Mouse (Mus musculus) embryonic facial prominence, embryonic 10.5 days (tissue): ENCODE measurements at regions not wholly inside any gene's neighbourhood (a gene's known extent, or its start where the extent isn't known, plus 50 kb on each side); places are given as distances from the start of the nearest gene placed in this dataset.
A peak's percentile ranks its signal among the peaks of the same experiment; 100 is the strongest.
"Not testable (repeated sequence)": the region's sequence is repeated elsewhere in the genome, so short reads cannot be mapped to it uniquely, and the experiment has no call there.

Source experiments
- DNase-seq: peaks from one replicate; pipeline ENCODE4 v3.0.0-alpha.2; 2017; ENCODE audit warnings: low spot score
- H3K27ac ChIP-seq: fragments of 300-500 bp; sonication (generic); replicated peaks from 2 replicates; pipeline ENCODE4 v1.5.1; 2016; ENCODE audit warnings: mild to moderate bottlenecking
- H3K27me3 ChIP-seq: fragments of 300-500 bp; sonication (generic); replicated peaks from 2 replicates; pipeline ENCODE4 v1.6.1; 2016; ENCODE audit warnings: low read depth, mild to moderate bottlenecking; ENCODE audit not compliant: poor library complexity, severe bottlenecking
- H3K36me3 ChIP-seq: fragments of 300-500 bp; sonication (generic); replicated peaks from 2 replicates; pipeline ENCODE4 v1.6.1; 2016; ENCODE audit warnings: mild to moderate bottlenecking, moderate library complexity
- H3K4me1 ChIP-seq: fragments of 300-500 bp; sonication (generic); 2 replicates; pipeline ENCODE4 v1.6.1; 2016
- H3K4me3 ChIP-seq: fragments of 300-500 bp; sonication (generic); 2 replicates; pipeline ENCODE4 v1.5.1; 2016; ENCODE audit warnings: mild to moderate bottlenecking, moderate library complexity
- H3K9me3 ChIP-seq: fragments of 300-500 bp; sonication (generic); 2 replicates; pipeline ENCODE4 v1.6.1; 2016; ENCODE audit warnings: mild to moderate bottlenecking
- WGBS: fragments of 180-500 bp; shearing (Covaris S2); methylation state at CpG from one replicate; pipeline ENCODE4 v1.1.7; 2016; 5-methylcytosine and 5-hydroxymethylcytosine counted together

DNA sequence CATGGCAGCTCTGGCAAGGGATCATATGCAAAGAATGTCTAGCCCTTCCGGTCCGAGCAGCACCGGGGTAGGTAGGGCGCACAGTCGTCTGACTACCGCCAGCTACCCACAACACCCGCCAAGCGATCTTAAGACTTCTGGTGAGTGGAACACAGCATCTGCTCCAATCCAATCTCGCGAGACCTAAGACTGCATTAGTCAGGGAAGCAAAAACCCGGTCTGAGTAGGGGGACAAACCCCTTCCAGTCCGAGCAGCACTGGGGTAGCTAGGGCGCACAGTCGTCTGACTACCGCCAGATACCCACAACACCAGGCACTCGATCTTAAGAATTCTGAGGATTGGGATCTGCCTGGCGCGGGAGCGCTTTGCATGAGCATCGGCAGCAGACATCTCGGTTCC lies 57.1 kb downstream of the Nap1l2 start:
- 72% methylated on average over 21 of the region's 21 CpGs for WGBS
- not testable (repeated sequence) for H3K27ac ChIP-seq, H3K4me1 ChIP-seq, H3K9me3 ChIP-seq, DNase-seq, H3K36me3 ChIP-seq, H3K27me3 ChIP-seq, H3K4me3 ChIP-seq

- peak; percentile 14 for DNase-seq
- no peak overlapping the region for H3K4me3 ChIP-seq
- H3K4me1 ChIP-seq, result no peaks in the 10 kb centered on the region
- H3K27me3 ChIP-seq, result peaks cover 26% of the 10 kb centered on the region
- H3K36me3 ChIP-seq, result no peaks in the 10 kb centered on the region
- WGBS, result 19% methylated on average over 1 of the region's 1 CpGs
- H3K27ac ChIP-seq, result no peak overlapping the region
- no peaks in the 10 kb centered on the region for H3K9me3 ChIP-seq
Observed at GRCm38 (mm10) chrX:103109181-103109580, 77.3 kb downstream of the Nap1l2 start.

- not testable (repeated sequence) for H3K4me1 ChIP-seq, H3K36me3 ChIP-seq, H3K27ac ChIP-seq, H3K27me3 ChIP-seq, H3K9me3 ChIP-seq, DNase-seq, H3K4me3 ChIP-seq
- WGBS, result no CpG with 5 or more reads among the region's 50 CpGs
Observed at GRCm38 (mm10) chrX:103067730-103068621, 118.5 kb downstream of the Nap1l2 start.

DNA sequence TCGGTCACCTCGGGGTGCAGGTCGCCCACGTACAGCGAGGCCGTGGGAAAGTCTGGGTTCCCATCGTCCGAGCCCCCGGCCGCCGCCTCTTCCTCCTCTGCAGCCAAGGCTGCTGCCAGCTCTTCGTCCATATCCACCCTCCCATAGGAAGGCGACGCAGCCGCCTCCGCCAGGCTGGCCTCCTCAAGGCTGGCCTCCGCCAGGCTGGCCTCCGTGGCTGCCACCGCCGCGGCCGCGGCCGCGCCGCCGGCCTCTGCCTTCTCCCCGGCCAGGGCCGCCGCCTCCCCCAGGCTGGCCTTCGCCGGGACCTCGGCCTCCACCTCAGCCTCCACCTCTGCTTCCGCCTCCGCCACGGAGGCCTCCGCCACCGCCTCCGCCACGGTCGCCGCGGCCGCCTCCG lies 119.3 kb downstream of the Nap1l2 start:
- DNase-seq, H3K36me3 ChIP-seq, H3K4me1 ChIP-seq, H3K27ac ChIP-seq, H3K9me3 ChIP-seq, H3K4me3 ChIP-seq: not testable (repeated sequence)
- H3K27me3 ChIP-seq, result peaks cover 10% of the 10 kb centered on the region
- no CpG with 5 or more reads among the region's 45 CpGs for WGBS

- 6% methylated on average over 22 of the region's 22 CpGs for WGBS
Observed at GRCm38 (mm10) chrX:103026256-103027028, 98.3 kb downstream of the 1700018G05Rik start.

GRCm38 (mm10) chrX:103025495-103025894 lies 97.3 kb downstream of the 1700018G05Rik start:
- H3K9me3 ChIP-seq, result not testable (repeated sequence)
- peaks cover 50% of the 10 kb centered on the region for H3K27me3 ChIP-seq

More at GRCm38 (mm10) chrX:103026256-103027028, 98.3 kb downstream of the 1700018G05Rik start:
- Histone ChIP-seq H3K27ac (peak overlapping the region; percentile 86), H3K4me3 (peak overlapping the region; percentile 60), H3K36me3 (no peaks in the 10 kb centered on the region; the same call in 1 of the 2 replicates), H3K9me3 (no peaks in the 10 kb centered on the region), H3K27me3 (peaks cover 44% of the 10 kb centered on the region), H3K4me1 (0 out of 2 replicates have a peak, but pooled peaks cover 3% of the 10 kb centered on the region)
- DNase-seq, result peak; percentile 82

DNA sequence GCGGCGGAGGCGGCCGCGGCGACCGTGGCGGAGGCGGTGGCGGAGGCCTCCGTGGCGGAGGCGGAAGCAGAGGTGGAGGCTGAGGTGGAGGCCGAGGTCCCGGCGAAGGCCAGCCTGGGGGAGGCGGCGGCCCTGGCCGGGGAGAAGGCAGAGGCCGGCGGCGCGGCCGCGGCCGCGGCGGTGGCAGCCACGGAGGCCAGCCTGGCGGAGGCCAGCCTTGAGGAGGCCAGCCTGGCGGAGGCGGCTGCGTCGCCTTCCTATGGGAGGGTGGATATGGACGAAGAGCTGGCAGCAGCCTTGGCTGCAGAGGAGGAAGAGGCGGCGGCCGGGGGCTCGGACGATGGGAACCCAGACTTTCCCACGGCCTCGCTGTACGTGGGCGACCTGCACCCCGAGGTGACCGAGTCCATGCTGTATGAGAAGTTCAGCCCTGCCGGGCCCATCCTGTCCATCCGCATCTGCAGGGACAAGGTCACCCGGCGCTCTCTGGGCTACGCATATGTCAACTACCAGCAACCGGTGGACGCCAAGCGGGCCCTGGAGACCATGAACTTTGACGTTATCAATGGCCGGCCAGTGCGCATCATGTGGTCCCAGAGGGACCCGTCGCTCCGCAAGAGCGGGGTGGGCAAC lies 85.4 kb downstream of the 1700018G05Rik start:
- WGBS, result no CpG with 5 or more reads among the region's 61 CpGs
- peaks cover 15% of the 10 kb centered on the region for H3K27me3 ChIP-seq
- not testable (repeated sequence) for H3K27ac ChIP-seq, DNase-seq, H3K4me1 ChIP-seq, H3K36me3 ChIP-seq, H3K9me3 ChIP-seq, H3K4me3 ChIP-seq

More at GRCm38 (mm10) chrX:103025495-103025894, 97.3 kb downstream of the 1700018G05Rik start:
- peak overlapping the region; percentile 60; the same call in 1 of the 2 replicates for H3K4me3 ChIP-seq
- not testable (repeated sequence) for H3K27ac ChIP-seq, H3K36me3 ChIP-seq, H3K4me1 ChIP-seq
- 24% methylated on average over 3 of the region's 3 CpGs for WGBS
- DNase-seq, result peak; percentile 16

- WGBS, result no CpG with 5 or more reads among the region's 56 CpGs
- H3K36me3 ChIP-seq, result not testable (repeated sequence)
Observed at GRCm38 (mm10) chrX:103012298-103013243, 84.4 kb downstream of the 1700018G05Rik start.

GRCm38 (mm10) chrX:102993956-102994355 lies 65.8 kb downstream of the 1700018G05Rik start:
- H3K9me3 ChIP-seq, DNase-seq, H3K27ac ChIP-seq, H3K4me1 ChIP-seq, H3K36me3 ChIP-seq, H3K4me3 ChIP-seq: not testable (repeated sequence)
- 100% methylated on average over 1 of the region's 3 CpGs for WGBS
- peaks cover 16% of the 10 kb centered on the region; the same call in 1 of the 2 replicates for H3K27me3 ChIP-seq

More at GRCm38 (mm10) chrX:103012298-103013243, 84.4 kb downstream of the 1700018G05Rik start:
- not testable (repeated sequence) for H3K27me3 ChIP-seq, H3K4me3 ChIP-seq, H3K9me3 ChIP-seq, H3K4me1 ChIP-seq, H3K27ac ChIP-seq, DNase-seq
